Mouse (Mus musculus) midbrain, embryonic 13.5 days (tissue): ENCODE results near the gene Myzap. TPM values are rescaled to one million over a fixed set of nuclear protein-coding genes. Genes with fewer than 3 reads are reported as not detected.

Experiments used
- ATAC-seq: fragments of 200-750 bp; cut with Nextera tagmentation; 2 replicates; pipeline ENCODE4 v1.8.0; 2017; ENCODE audit warnings: mild to moderate bottlenecking, moderate TSS enrichment, moderate library complexity
- H3K27ac ChIP-seq: fragments of 300-500 bp; sonication (generic); 2 replicates; pipeline ENCODE4 v1.5.1; 2015; ENCODE audit warnings: inconsistent platforms, mild to moderate bottlenecking, moderate library complexity
- H3K27me3 ChIP-seq: fragments of 300-500 bp; sonication (generic); 2 replicates; pipeline ENCODE4 v1.6.1; 2015; ENCODE audit warnings: mild to moderate bottlenecking, inconsistent platforms
- H3K36me3 ChIP-seq: fragments of 300-500 bp; sonication (generic); 2 replicates; pipeline ENCODE4 v1.6.1; 2015; ENCODE audit warnings: mild to moderate bottlenecking, inconsistent platforms
- H3K4me1 ChIP-seq: fragments of 300-500 bp; sonication (generic); replicated peaks from 2 replicates; pipeline ENCODE4 v1.6.1; 2015; ENCODE audit warnings: inconsistent platforms
- H3K4me2 ChIP-seq: fragments of 300-500 bp; sonication (generic); replicated peaks from 2 replicates; pipeline ENCODE4 v1.6.1; 2015; ENCODE audit warnings: moderate library complexity, mild to moderate bottlenecking, inconsistent platforms
- H3K4me3 ChIP-seq: fragments of 300-500 bp; sonication (generic); replicated peaks from 2 replicates; pipeline ENCODE4 v1.5.1; 2015; ENCODE audit warnings: mild to moderate bottlenecking, inconsistent platforms
- H3K9ac ChIP-seq: fragments of 300-500 bp; sonication (generic); replicated peaks from 2 replicates; pipeline ENCODE4 v1.6.1; 2015; ENCODE audit warnings: mild to moderate bottlenecking, inconsistent platforms
- H3K9me3 ChIP-seq: fragments of 300-500 bp; sonication (generic); 2 replicates; pipeline ENCODE4 v1.6.1; 2016; ENCODE audit warnings: mild to moderate bottlenecking, inconsistent platforms
- WGBS: fragments of 180-500 bp; shearing (Covaris S2); methylation state at CpG from one replicate; pipeline ENCODE4 v1.1.7; 2015; 5-methylcytosine and 5-hydroxymethylcytosine counted together
- polyA plus RNA-seq: library from polyadenylated mRNA; unstranded; fragments of >200 nt; fragmentation: Nextera tagmentation; extraction: Ambion mirVana; gene quantifications from 2 replicates; pipeline ENCODE4 v1.2.1, GENCODE M21; 2015

Gene Myzap
- 2.4 and 2.6 TPM in 2 replicates for polyA plus RNA-seq

- Histone ChIP-seq H3K27ac (no peak within 1 kb of the TSS), H3K9ac (peak within 1 kb of the TSS; percentile 78), H3K4me2 (peak within 1 kb of the TSS; percentile 92), H3K4me1 (peaks cover 12% of the 10 kb centered on the region), H3K4me3 (peak within 1 kb of the TSS; percentile 60), H3K9me3 (no peaks in the 10 kb centered on the region), H3K36me3 (no peaks in the 10 kb centered on the region), H3K27me3 (peaks cover 22% of the 10 kb centered on the region; the same call in 1 of the 2 replicates)
- 2% methylated on average over 29 of the region's 29 CpGs for WGBS
- ATAC-seq: peak; percentile 87
Observed at GRCm38 (mm10) chr9:71591938-71592548, at the start of gene Myzap. Gene Myzap (minus strand): TSS chr9:71592360.

GRCm38 (mm10) chr9:71640361-71640927 lies 48.3 kb upstream of the Myzap start:
- Histone ChIP-seq H3K27me3 (no peaks in the 10 kb centered on the region), H3K4me3 (no peak overlapping the region), H3K4me1 (peaks cover 13% of the 10 kb centered on the region), H3K9ac (no peak overlapping the region), H3K4me2 (no peak overlapping the region), H3K36me3 (no peaks in the 10 kb centered on the region), H3K27ac (no peak overlapping the region), H3K9me3 (no peaks in the 10 kb centered on the region)
- ATAC-seq: no peak
- WGBS: 75% methylated on average over 4 of the region's 4 CpGs

GRCm38 (mm10) chr9:71638198-71638597 lies 46.0 kb upstream of the Myzap start:
- no peak for ATAC-seq
- Histone ChIP-seq H3K27me3 (no peaks in the 10 kb centered on the region), H3K4me3 (no peak overlapping the region), H3K27ac (no peak overlapping the region), H3K4me1 (peaks cover 13% of the 10 kb centered on the region), H3K4me2 (no peak overlapping the region), H3K9ac (no peak overlapping the region), H3K9me3 (no peaks in the 10 kb centered on the region), H3K36me3 (no peaks in the 10 kb centered on the region)
- 71% methylated on average over 11 of the region's 11 CpGs for WGBS

- no peak overlapping the region for H3K27ac ChIP-seq
Observed at GRCm38 (mm10) chr9:71636854-71637253, 44.7 kb upstream of the Myzap start.

GRCm38 (mm10) chr9:71635627-71636026 lies 43.5 kb upstream of the Myzap start:
- Histone ChIP-seq H3K4me1 (peaks cover 13% of the 10 kb centered on the region), H3K4me2 (no peak overlapping the region), H3K36me3 (no peaks in the 10 kb centered on the region), H3K27me3 (no peaks in the 10 kb centered on the region), H3K27ac (no peak overlapping the region), H3K4me3 (no peak overlapping the region), H3K9me3 (no peaks in the 10 kb centered on the region), H3K9ac (no peak overlapping the region)
- WGBS: 72% methylated on average over 1 of the region's 1 CpGs
- ATAC-seq: no peak

More at GRCm38 (mm10) chr9:71636854-71637253, 44.7 kb upstream of the Myzap start:
- WGBS: 100% methylated on average over 1 of the region's 1 CpGs
- Histone ChIP-seq H3K27me3 (no peaks in the 10 kb centered on the region), H3K4me1 (peaks cover 13% of the 10 kb centered on the region), H3K4me3 (no peak overlapping the region), H3K9ac (no peak overlapping the region), H3K9me3 (no peaks in the 10 kb centered on the region), H3K36me3 (no peaks in the 10 kb centered on the region), H3K4me2 (no peak overlapping the region)
- ATAC-seq: peak; percentile 48; the same call in 1 of the 2 replicates

- Histone ChIP-seq H3K27ac (no peak overlapping the region), H3K4me2 (no peak overlapping the region), H3K4me3 (no peak overlapping the region), H3K27me3 (no peaks in the 10 kb centered on the region), H3K9me3 (no peaks in the 10 kb centered on the region), H3K4me1 (peaks cover 13% of the 10 kb centered on the region), H3K36me3 (no peaks in the 10 kb centered on the region), H3K9ac (no peak overlapping the region)
- ATAC-seq: no peak
- 97% methylated on average over 2 of the region's 2 CpGs for WGBS
Observed at GRCm38 (mm10) chr9:71634916-71635315, 42.8 kb upstream of the Myzap start.

GRCm38 (mm10) chr9:71628921-71629320 lies 36.8 kb upstream of the Myzap start:
- WGBS: 54% methylated on average over 6 of the region's 6 CpGs
- no peak overlapping the region for H3K9ac ChIP-seq
- no peak for ATAC-seq

GRCm38 (mm10) chr9:71628286-71628685 lies 36.1 kb upstream of the Myzap start:
- Histone ChIP-seq H3K4me3 (no peak overlapping the region), H3K4me2 (no peak overlapping the region), H3K9me3 (no peaks in the 10 kb centered on the region), H3K27me3 (no peaks in the 10 kb centered on the region), H3K9ac (no peak overlapping the region), H3K4me1 (no peaks in the 10 kb centered on the region), H3K36me3 (no peaks in the 10 kb centered on the region), H3K27ac (no peak overlapping the region)
- no peak for ATAC-seq
- WGBS: 85% methylated on average over 6 of the region's 6 CpGs

More at GRCm38 (mm10) chr9:71628921-71629320, 36.8 kb upstream of the Myzap start:
- no peak overlapping the region for H3K4me3 ChIP-seq
- H3K4me2 ChIP-seq: no peak overlapping the region
- no peaks in the 10 kb centered on the region for H3K9me3 ChIP-seq
- no peak overlapping the region for H3K27ac ChIP-seq
- no peaks in the 10 kb centered on the region for H3K4me1 ChIP-seq
- no peaks in the 10 kb centered on the region for H3K27me3 ChIP-seq
- H3K36me3 ChIP-seq: no peaks in the 10 kb centered on the region

GRCm38 (mm10) chr9:71625961-71626360 lies 33.8 kb upstream of the Myzap start:
- Histone ChIP-seq H3K9me3 (no peaks in the 10 kb centered on the region), H3K4me2 (no peak overlapping the region), H3K27ac (no peak overlapping the region), H3K9ac (no peak overlapping the region), H3K36me3 (no peaks in the 10 kb centered on the region), H3K4me1 (no peaks in the 10 kb centered on the region), H3K27me3 (no peaks in the 10 kb centered on the region), H3K4me3 (no peak overlapping the region)
- ATAC-seq: no peak
- 82% methylated on average over 6 of the region's 6 CpGs for WGBS

GRCm38 (mm10) chr9:71624793-71625495 lies 32.8 kb upstream of the Myzap start:
- ATAC-seq: no peak
- WGBS: 53% methylated on average over 10 of the region's 10 CpGs
- no peaks in the 10 kb centered on the region for H3K9me3 ChIP-seq
- H3K27ac ChIP-seq: no peak overlapping the region
- H3K4me1 ChIP-seq: no peaks in the 10 kb centered on the region
- no peaks in the 10 kb centered on the region for H3K36me3 ChIP-seq
- H3K9ac ChIP-seq: no peak overlapping the region
- H3K27me3 ChIP-seq: no peaks in the 10 kb centered on the region
- H3K4me3 ChIP-seq: no peak overlapping the region
- H3K4me2 ChIP-seq: no peak overlapping the region

GRCm38 (mm10) chr9:71623871-71624569 lies 31.9 kb upstream of the Myzap start:
- no peak overlapping the region for H3K4me3 ChIP-seq
- no peaks in the 10 kb centered on the region for H3K4me1 ChIP-seq
- H3K36me3 ChIP-seq: no peaks in the 10 kb centered on the region
- no peak overlapping the region for H3K4me2 ChIP-seq
- H3K27ac ChIP-seq: no peak overlapping the region
- 36% methylated on average over 4 of the region's 4 CpGs for WGBS
- ATAC-seq: no peak
- H3K27me3 ChIP-seq: no peaks in the 10 kb centered on the region
- H3K9ac ChIP-seq: no peak overlapping the region
- H3K9me3 ChIP-seq: no peaks in the 10 kb centered on the region

GRCm38 (mm10) chr9:71622593-71622992 lies 30.4 kb upstream of the Myzap start:
- 73% methylated on average over 3 of the region's 3 CpGs for WGBS
- ATAC-seq: no peak
- H3K27ac ChIP-seq: no peak overlapping the region

More at GRCm38 (mm10) chr9:71622593-71622992, 30.4 kb upstream of the Myzap start:
- Histone ChIP-seq H3K4me3 (no peak overlapping the region), H3K4me2 (no peak overlapping the region), H3K27me3 (no peaks in the 10 kb centered on the region), H3K36me3 (no peaks in the 10 kb centered on the region), H3K9me3 (no peaks in the 10 kb centered on the region), H3K4me1 (no peaks in the 10 kb centered on the region), H3K9ac (no peak overlapping the region)
